Mouse (Mus musculus) brain, embryonic 14.5 days (tissue): ENCODE data around the gene Nacc1. TPM values are rescaled to one million over a fixed set of nuclear protein-coding genes. Genes with fewer than 3 reads are reported as not detected.

Experiments
- DNase-seq: peaks from one replicate; pipeline ENCODE4 v3.0.0-alpha.2; 2011; ENCODE audit warnings: low read depth
- CTCF ChIP-seq: fragments of 200-500 bp; IDR thresholded peaks from 2 replicates; pipeline ENCODE4 v1.5.1; 2012; ENCODE audit warnings: inconsistent platforms, mild to moderate bottlenecking, moderate library complexity, borderline replicate concordance; ENCODE audit not compliant: insufficient read depth, insufficient read length; ENCODE audit errors: extremely low read depth
- POLR2A ChIP-seq: fragments of 200-500 bp; IDR thresholded peaks from 2 replicates; pipeline ENCODE4 v1.6.1; 2012; ENCODE audit warnings: mild to moderate bottlenecking, inconsistent platforms, borderline replicate concordance; ENCODE audit not compliant: poor library complexity, insufficient read depth, insufficient read length, severe bottlenecking; ENCODE audit errors: extremely low read depth
- polyA plus RNA-seq: library from polyadenylated mRNA; depleted of rRNA; stranded (reverse); fragments of >200 nt; gene quantifications from 2 replicates; pipeline ENCODE4 v1.2.3, GENCODE M21; 2012

The Nacc1 gene
- polyA plus RNA-seq, 1 experiment, result 87.0 TPM

- no peak for DNase-seq
- no peak for TF ChIP-seq CTCF
- no peak for TF ChIP-seq POLR2A
Observed at GRCm38 (mm10) chr8:84709931-84710330, 22.3 kb upstream of the Nacc1 start.

GRCm38 (mm10) chr8:84708774-84709475 lies 21.3 kb upstream of the Nacc1 start:
- DNase-seq, result peak; percentile 97
- no peak for TF ChIP-seq POLR2A
- peak; percentile 98 for TF ChIP-seq CTCF

- TF ChIP-seq POLR2A (no peak), CTCF (no peak)
- peak; percentile 73 for DNase-seq
Observed at GRCm38 (mm10) chr8:84708071-84708541, 20.4 kb upstream of the Nacc1 start.

- TF ChIP-seq POLR2A (no peak), CTCF (no peak)
- peak; percentile 45 for DNase-seq
Observed at GRCm38 (mm10) chr8:84707267-84707883, 19.7 kb upstream of the Nacc1 start.

- peak; percentile 64 for DNase-seq
- no peak for TF ChIP-seq POLR2A
- no peak for TF ChIP-seq CTCF
Observed at GRCm38 (mm10) chr8:84706610-84707266, 19.1 kb upstream of the Nacc1 start.

- DNase-seq, result no peak
Observed at GRCm38 (mm10) chr8:84705960-84706359, 18.3 kb upstream of the Nacc1 start.

GRCm38 (mm10) chr8:84704867-84705831 lies 17.5 kb upstream of the Nacc1 start:
- peak; percentile 74 for DNase-seq

More at GRCm38 (mm10) chr8:84705960-84706359, 18.3 kb upstream of the Nacc1 start:
- no peak for TF ChIP-seq POLR2A
- no peak for TF ChIP-seq CTCF

GRCm38 (mm10) chr8:84704356-84704755 lies 16.7 kb upstream of the Nacc1 start:
- peak; percentile 90 for DNase-seq
- TF ChIP-seq POLR2A (no peak), CTCF (peak; percentile 83)

More at GRCm38 (mm10) chr8:84704867-84705831, 17.5 kb upstream of the Nacc1 start:
- no peak for TF ChIP-seq CTCF
- TF ChIP-seq POLR2A, result no peak

GRCm38 (mm10) chr8:84703466-84704249 lies 16.0 kb upstream of the Nacc1 start:
- no peak for TF ChIP-seq CTCF
- TF ChIP-seq POLR2A, result no peak
- no peak for DNase-seq

- no peak for DNase-seq
- TF ChIP-seq POLR2A (no peak), CTCF (no peak)
Observed at GRCm38 (mm10) chr8:84702963-84703465, 15.4 kb upstream of the Nacc1 start.
